Mouse (Mus musculus) intestine, embryonic 16.5 days (tissue): ENCODE measurements at regions not wholly inside any gene's neighbourhood (a gene's known extent, or its start where the extent isn't known, plus 50 kb on each side); places are given as distances from the start of the nearest gene placed in this dataset.

Experiments used
- ATAC-seq: fragments of 200-750 bp; cut with Nextera tagmentation; 2 replicates; pipeline ENCODE4 v1.8.0; 2017; ENCODE audit warnings: moderate TSS enrichment, moderate library complexity
- H3K27ac ChIP-seq: fragments of 300-500 bp; sonication (generic); 2 replicates; pipeline ENCODE4 v1.5.1; 2014; ENCODE audit warnings: mild to moderate bottlenecking, low read length
- H3K27me3 ChIP-seq: fragments of 300-500 bp; sonication (generic); replicated peaks from 2 replicates; pipeline ENCODE4 v1.6.1; 2014; ENCODE audit warnings: low read length, control low read depth, mixed read lengths; ENCODE audit not compliant: control insufficient read depth, insufficient read depth
- H3K36me3 ChIP-seq: fragments of 300-500 bp; sonication (generic); 2 replicates; pipeline ENCODE4 v1.6.1; 2014; ENCODE audit warnings: low read length, control low read depth; ENCODE audit not compliant: control insufficient read depth, insufficient read depth
- H3K4me1 ChIP-seq: fragments of 300-500 bp; sonication (generic); 2 replicates; pipeline ENCODE4 v1.6.1; 2014; ENCODE audit warnings: low read length, control low read depth, mixed read lengths; ENCODE audit not compliant: control insufficient read depth, insufficient read depth
- H3K4me2 ChIP-seq: fragments of 300-500 bp; sonication (generic); 2 replicates; pipeline ENCODE4 v1.6.1; 2014; ENCODE audit warnings: low read depth, low read length, control low read depth
- H3K4me3 ChIP-seq: fragments of 300-500 bp; sonication (generic); 2 replicates; pipeline ENCODE4 v1.5.1; 2014; ENCODE audit warnings: mild to moderate bottlenecking, low read length
- H3K9ac ChIP-seq: fragments of 300-500 bp; sonication (generic); 2 replicates; pipeline ENCODE4 v1.6.1; 2014; ENCODE audit warnings: low read depth, low read length
- H3K9me3 ChIP-seq: fragments of 300-500 bp; sonication (generic); 2 replicates; pipeline ENCODE4 v1.6.1; 2016; ENCODE audit warnings: low read length, control low read depth; ENCODE audit not compliant: control insufficient read depth
- WGBS: fragments of 180-500 bp; shearing (Covaris S2); extraction: QIAGEN DNeasy Blood & Tissue Kit; methylation state at CpG from one replicate; pipeline ENCODE4 v1.1.7; 2014; 5-methylcytosine and 5-hydroxymethylcytosine counted together

GRCm38 (mm10) chr16:13054956-13055355 lies 54.5 kb upstream of the Ercc4 start:
- no peaks in the 10 kb centered on the region; the same call in 1 of the 2 replicates for H3K4me1 ChIP-seq
- H3K27me3 ChIP-seq: no peaks in the 10 kb centered on the region
- no peak overlapping the region for H3K4me3 ChIP-seq
- no peaks in the 10 kb centered on the region for H3K9me3 ChIP-seq
- ATAC-seq: no peak
- no peak overlapping the region for H3K27ac ChIP-seq
- no peaks in the 10 kb centered on the region for H3K36me3 ChIP-seq
- H3K4me2 ChIP-seq: no peak overlapping the region
- WGBS: 64% methylated on average over 7 of the region's 7 CpGs
- no peak overlapping the region for H3K9ac ChIP-seq
